Mouse (Mus musculus) liver, embryonic 11.5 days (tissue): ENCODE results near the gene Zfand4. TPM values are rescaled to one million over a fixed set of nuclear protein-coding genes. Genes with fewer than 3 reads are reported as not detected.

ENCODE experiments used
- ATAC-seq: fragments of 200-750 bp; cut with Nextera tagmentation; replicated peaks from 2 replicates; pipeline ENCODE4 v1.8.0; 2017; ENCODE audit warnings: moderate number of reproducible peaks, mild to moderate bottlenecking, moderate TSS enrichment, moderate library complexity; ENCODE audit not compliant: low FRiP score
- DNase-seq: peaks from one replicate; pipeline ENCODE4 v3.0.0-alpha.2; 2017; ENCODE audit warnings: low spot score
- H3K27ac ChIP-seq: fragments of 300-500 bp; sonication (generic); 2 replicates; pipeline ENCODE4 v1.5.1; 2014; ENCODE audit warnings: mild to moderate bottlenecking, low read depth, low read length, control low read depth
- H3K27me3 ChIP-seq: fragments of 300-500 bp; sonication (generic); replicated peaks from 2 replicates; pipeline ENCODE4 v1.6.1; 2014; ENCODE audit warnings: low read length, mixed read lengths; ENCODE audit not compliant: control insufficient read depth, insufficient read depth
- H3K36me3 ChIP-seq: fragments of 300-500 bp; sonication (generic); 2 replicates; pipeline ENCODE4 v1.6.1; 2014; ENCODE audit warnings: mild to moderate bottlenecking, low read length, moderate library complexity, mixed read lengths; ENCODE audit not compliant: control insufficient read depth, insufficient read depth
- H3K4me1 ChIP-seq: fragments of 300-500 bp; sonication (generic); replicated peaks from 2 replicates; pipeline ENCODE4 v1.6.1; 2014; ENCODE audit warnings: low read length, mixed read lengths; ENCODE audit not compliant: control insufficient read depth, insufficient read depth
- H3K4me2 ChIP-seq: fragments of 300-500 bp; sonication (generic); 2 replicates; pipeline ENCODE4 v1.6.1; 2014; ENCODE audit warnings: mild to moderate bottlenecking, control low read depth, moderate library complexity
- H3K4me3 ChIP-seq: fragments of 300-500 bp; sonication (generic); 2 replicates; pipeline ENCODE4 v1.5.1; 2014; ENCODE audit warnings: low read depth, low read length, control low read depth
- H3K9ac ChIP-seq: fragments of 300-500 bp; sonication (generic); 2 replicates; pipeline ENCODE4 v1.6.1; 2014; ENCODE audit warnings: low read depth, low read length, control low read depth
- H3K9me3 ChIP-seq: fragments of 300-500 bp; sonication (generic); 2 replicates; pipeline ENCODE4 v1.6.1; 2016; ENCODE audit warnings: low read length, inconsistent platforms, mixed read lengths; ENCODE audit not compliant: control insufficient read depth
- WGBS: fragments of 180-500 bp; shearing (Covaris S2); extraction: QIAGEN DNeasy Blood & Tissue Kit; methylation state at CpG from one replicate; pipeline ENCODE4 v1.1.7; 2014; 5-methylcytosine and 5-hydroxymethylcytosine counted together
- polyA plus RNA-seq: library from polyadenylated mRNA; unstranded; fragments of >200 nt; fragmentation: Nextera tagmentation; extraction: Ambion mirVana; gene quantifications from 2 replicates; pipeline ENCODE4 v1.2.1, GENCODE M21; 2014

Zfand4 gene
- polyA plus RNA-seq, 1 experiment from 2014 or later: 7.3 TPM

- Histone ChIP-seq H3K4me2 (peak overlapping the region; percentile 65), H3K36me3 (no peaks in the 10 kb centered on the region), H3K4me1 (peaks cover 10% of the 10 kb centered on the region; the same call in 1 of the 2 replicates), H3K27ac (no peak overlapping the region), H3K4me3 (peak overlapping the region; percentile 93), H3K9me3 (no peaks in the 10 kb centered on the region), H3K27me3 (no peaks in the 10 kb centered on the region), H3K9ac (peak overlapping the region; percentile 83)
- DNase-seq (no peak), ATAC-seq (no peak)
- 2% methylated on average over 7 of the region's 7 CpGs for WGBS
Measured at GRCm38 (mm10) chr6:116337466-116337834, 73.4 kb downstream of the Zfand4 start.

DNA sequence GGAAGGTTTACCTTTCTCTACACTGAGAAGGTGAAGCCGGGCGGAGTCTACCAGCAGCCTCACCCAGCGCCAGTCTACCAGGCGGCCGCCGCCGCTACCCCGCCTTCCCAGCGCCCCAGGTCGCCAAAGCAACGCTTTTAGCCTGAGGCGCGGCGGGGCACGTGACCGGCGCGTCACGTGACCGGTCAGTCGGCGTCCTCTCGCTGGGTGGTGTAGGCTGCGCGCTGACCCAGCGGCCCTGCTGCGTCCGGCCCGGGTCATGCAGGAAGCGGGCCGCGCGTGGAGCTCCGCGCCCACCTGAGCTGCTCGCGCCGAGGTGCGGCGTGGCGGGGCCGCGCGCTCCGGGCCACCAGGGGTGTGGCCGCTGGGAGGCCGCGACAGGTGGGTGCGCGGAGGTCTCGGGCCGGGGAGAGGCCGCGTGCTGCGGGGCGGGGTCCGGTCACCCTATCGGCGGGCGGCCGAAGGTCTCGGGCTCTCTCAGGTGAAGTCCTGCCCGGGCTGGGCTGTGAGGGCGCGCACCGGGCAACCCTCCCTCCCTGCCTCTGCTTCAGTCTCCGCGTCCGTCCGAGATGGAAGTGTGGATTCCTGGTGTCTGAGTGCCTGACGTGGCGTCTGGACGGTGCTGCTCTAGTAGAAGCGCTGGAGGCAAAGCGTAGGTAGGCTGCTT lies 73.9 kb downstream of the Zfand4 start, which contains the start of gene March8:
Gene March8 (plus strand): TSS at position 190 of the 667 bp plus-strand sequence.
- Histone ChIP-seq H3K36me3 (no peaks in the 10 kb centered on the region), H3K4me1 (peaks cover 10% of the 10 kb centered on the region; the same call in 1 of the 2 replicates), H3K9ac (peak within 1 kb of the TSS; percentile 83), H3K4me2 (peak within 1 kb of the TSS; percentile 65), H3K4me3 (peak within 1 kb of the TSS; percentile 93), H3K9me3 (no peaks in the 10 kb centered on the region), H3K27ac (peak within 1 kb of the TSS; percentile 68), H3K27me3 (no peaks in the 10 kb centered on the region)
- WGBS: under 1% methylated on average over 75 of the region's 75 CpGs
- ATAC-seq (peak; percentile 93), DNase-seq (peak; percentile 90)

DNA sequence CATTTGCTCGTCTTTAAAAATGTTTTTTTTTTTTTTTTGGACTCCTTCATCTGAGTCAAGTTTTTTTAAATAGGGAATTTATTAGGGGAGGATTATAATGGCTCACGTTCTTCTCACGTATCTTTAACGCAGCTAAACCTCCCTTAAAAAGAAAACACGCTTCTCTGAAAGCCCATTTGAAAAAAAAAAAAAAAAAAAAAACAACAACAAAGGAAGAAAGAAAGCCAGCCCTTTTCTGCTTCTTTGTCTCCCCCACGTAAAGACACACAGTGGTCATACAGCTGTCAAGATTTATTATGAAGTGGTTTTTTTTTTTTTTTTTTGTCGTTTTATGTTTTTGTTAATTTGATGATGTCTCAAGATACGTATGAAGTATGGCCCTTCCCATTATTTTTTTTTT lies 74.5 kb downstream of the Zfand4 start:
- H3K27me3 ChIP-seq: no peaks in the 10 kb centered on the region
- DNase-seq (no peak), ATAC-seq (no peak)
- H3K4me3 ChIP-seq: peak overlapping the region; percentile 93
- no peaks in the 10 kb centered on the region for H3K36me3 ChIP-seq
- WGBS: 8% methylated on average over 8 of the region's 8 CpGs
- H3K4me2 ChIP-seq: peak overlapping the region; percentile 65
- H3K9ac ChIP-seq: peak overlapping the region; percentile 83
- H3K4me1 ChIP-seq: peaks cover 10% of the 10 kb centered on the region; the same call in 1 of the 2 replicates
- H3K27ac ChIP-seq: peak overlapping the region; percentile 68
- no peaks in the 10 kb centered on the region for H3K9me3 ChIP-seq

GRCm38 (mm10) chr6:116339088-116339487 lies 75.1 kb downstream of the Zfand4 start:
- Histone ChIP-seq H3K36me3 (no peaks in the 10 kb centered on the region), H3K9ac (no peak overlapping the region), H3K4me3 (peak overlapping the region; percentile 93), H3K27me3 (no peaks in the 10 kb centered on the region), H3K9me3 (no peaks in the 10 kb centered on the region), H3K27ac (no peak overlapping the region), H3K4me2 (peak overlapping the region; percentile 65), H3K4me1 (peaks cover 10% of the 10 kb centered on the region; the same call in 1 of the 2 replicates)
- 71% methylated on average over 5 of the region's 5 CpGs for WGBS
- no peak for DNase-seq
- no peak for ATAC-seq

DNA sequence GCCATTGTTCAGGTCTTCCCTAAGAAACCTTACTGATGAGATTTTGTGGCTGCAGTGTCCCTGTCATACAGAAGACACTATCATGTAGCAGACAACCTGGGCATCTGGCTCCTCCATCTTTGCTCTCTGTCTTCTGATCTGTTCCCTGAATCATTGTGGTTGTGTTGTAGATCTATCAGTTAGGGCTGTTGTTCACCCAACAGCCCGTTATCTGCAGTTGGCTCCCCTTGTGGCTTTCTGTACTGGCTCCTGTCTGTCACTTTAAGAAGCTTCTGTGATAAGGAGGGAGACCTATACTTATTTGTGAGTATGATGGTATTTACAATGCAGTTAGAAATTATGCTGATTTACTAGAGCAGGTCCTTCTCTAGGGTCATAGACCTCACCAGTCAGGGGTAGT lies 76.5 kb downstream of the Zfand4 start:
- H3K9me3 ChIP-seq: no peaks in the 10 kb centered on the region
- no peaks in the 10 kb centered on the region for H3K27me3 ChIP-seq
- H3K36me3 ChIP-seq: no peaks in the 10 kb centered on the region
- peaks cover 10% of the 10 kb centered on the region; the same call in 1 of the 2 replicates for H3K4me1 ChIP-seq
- 40% methylated on average over 1 of the region's 1 CpGs for WGBS
- no peak overlapping the region for H3K9ac ChIP-seq
- H3K27ac ChIP-seq: no peak overlapping the region
- DNase-seq (no peak), ATAC-seq (no peak)
- peak overlapping the region; percentile 1 for H3K4me2 ChIP-seq
- H3K4me3 ChIP-seq: no peak overlapping the region

- 82% methylated on average over 2 of the region's 2 CpGs for WGBS
- no peaks in the 10 kb centered on the region for H3K27me3 ChIP-seq
- H3K4me1 ChIP-seq: peaks cover 10% of the 10 kb centered on the region
- DNase-seq (no peak), ATAC-seq (no peak)
- no peak overlapping the region for H3K9ac ChIP-seq
- no peaks in the 10 kb centered on the region for H3K36me3 ChIP-seq
- H3K4me2 ChIP-seq: no peak overlapping the region
- H3K4me3 ChIP-seq: no peak overlapping the region
- no peaks in the 10 kb centered on the region for H3K9me3 ChIP-seq
- no peak overlapping the region for H3K27ac ChIP-seq
Measured at GRCm38 (mm10) chr6:116347953-116348352, 83.9 kb downstream of the Zfand4 start.

DNA sequence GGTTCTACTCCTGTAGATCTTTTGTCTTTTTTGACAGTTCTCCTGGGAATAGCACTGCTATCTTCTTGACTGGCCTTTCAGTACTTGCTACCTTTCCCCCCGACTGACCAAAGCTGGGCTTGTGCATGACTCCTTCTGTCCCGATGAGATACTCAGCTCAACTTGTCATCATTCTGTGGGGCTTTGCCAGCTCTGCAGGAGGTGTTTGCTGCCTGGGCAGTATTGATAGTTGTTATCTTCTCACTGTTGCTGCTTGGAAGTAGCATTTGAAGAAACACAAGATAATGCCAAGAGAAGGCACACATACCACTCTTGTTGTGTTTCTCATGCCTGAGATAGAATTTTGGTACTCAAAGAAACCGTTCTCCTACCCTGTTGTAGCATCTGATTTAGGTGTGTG lies 86.0 kb downstream of the Zfand4 start:
- H3K4me3 ChIP-seq: peak overlapping the region; percentile 35; the same call in 1 of the 2 replicates
- peak; percentile 95 for ATAC-seq
- no peaks in the 10 kb centered on the region for H3K27me3 ChIP-seq
- H3K36me3 ChIP-seq: no peaks in the 10 kb centered on the region; the same call in 1 of the 2 replicates
- H3K4me1 ChIP-seq: peaks cover 10% of the 10 kb centered on the region
- peak overlapping the region; percentile 51 for H3K9ac ChIP-seq
- DNase-seq: no peak
- peak overlapping the region; percentile 72 for H3K4me2 ChIP-seq
- no peaks in the 10 kb centered on the region for H3K9me3 ChIP-seq
- 29% methylated on average over 3 of the region's 3 CpGs for WGBS
- peak overlapping the region; percentile 88 for H3K27ac ChIP-seq

- Histone ChIP-seq H3K4me1 (peaks cover 10% of the 10 kb centered on the region), H3K9ac (peak overlapping the region; percentile 51), H3K4me3 (peak overlapping the region; percentile 35), H3K4me2 (peak overlapping the region; percentile 72), H3K27me3 (no peaks in the 10 kb centered on the region), H3K9me3 (no peaks in the 10 kb centered on the region), H3K36me3 (no peaks in the 10 kb centered on the region; the same call in 1 of the 2 replicates), H3K27ac (peak overlapping the region; percentile 88)
- DNase-seq: no peak
- 44% methylated on average over 6 of the region's 6 CpGs for WGBS
- ATAC-seq: peak; percentile 86
Measured at GRCm38 (mm10) chr6:116350643-116351042, 86.6 kb downstream of the Zfand4 start.

GRCm38 (mm10) chr6:116351534-116351933 lies 87.5 kb downstream of the Zfand4 start:
- DNase-seq (no peak), ATAC-seq (no peak)
- H3K4me1 ChIP-seq: peaks cover 10% of the 10 kb centered on the region
- no peak overlapping the region for H3K9ac ChIP-seq
- no peaks in the 10 kb centered on the region; the same call in 1 of the 2 replicates for H3K36me3 ChIP-seq
- H3K4me2 ChIP-seq: peak overlapping the region; percentile 72
- 78% methylated on average over 4 of the region's 4 CpGs for WGBS
- no peak overlapping the region for H3K4me3 ChIP-seq
- no peaks in the 10 kb centered on the region for H3K9me3 ChIP-seq
- H3K27ac ChIP-seq: no peak overlapping the region; the same call in 1 of the 2 replicates
- no peaks in the 10 kb centered on the region for H3K27me3 ChIP-seq
